Mouse (Mus musculus): ENCODE data around the gene Slc9a9. TPM values are rescaled to one million over a fixed set of nuclear protein-coding genes. Genes with fewer than 3 reads are reported as not detected.

Slc9a9 gene
- polyA plus RNA-seq, 2 experiments, result 3.7 to 5.1 TPM

- ATAC-seq (ENCODE audit: low FRiP score, low read depth) (no peak), DNase-seq (ENCODE audit: low spot score) (no peak)
- no peaks in the 10 kb centered on the region for H3K36me3 ChIP-seq (ENCODE audit: control insufficient read depth, insufficient read depth, low read length)
- no peaks in the 10 kb centered on the region for H3K27me3 ChIP-seq (ENCODE audit: control insufficient read depth, insufficient read depth, low read length)
- no peak overlapping the region for H3K4me2 ChIP-seq (replicated peaks; ENCODE audit: low read depth, low read length, severe bottlenecking)
- no peak for TF ChIP-seq POLR2A (IDR thresholded peaks at IDR 0.05; ENCODE audit: borderline replicate concordance, extremely low read depth, insufficient read depth, insufficient read length)
- no peak overlapping the region for H3K27ac ChIP-seq (replicated peaks; ENCODE audit: low read depth, low read length)
- no peak overlapping the region for H3K4me3 ChIP-seq (replicated peaks; ENCODE audit: low read length)
- H3K9me3 ChIP-seq (ENCODE audit: control insufficient read depth, low read length), result no peaks in the 10 kb centered on the region
- peaks cover 10% of the 10 kb centered on the region; the same call in 1 of the 2 replicates for H3K4me1 ChIP-seq (ENCODE audit: control insufficient read depth, insufficient read depth, low read length)
- WGBS, result 21% methylated on average over 5 of the region's 5 CpGs
- H3K9ac ChIP-seq (ENCODE audit: low read depth, low read length, severe bottlenecking), result no peak overlapping the region
Observed at GRCm38 (mm10) chr9:94815518-94815917, 145.8 kb downstream of the Slc9a9 start.

GRCm38 (mm10) chr9:94821268-94821667, 151.6 kb downstream of the Slc9a9 start:
- Histone ChIP-seq H3K9ac (ENCODE audit: low read depth, low read length, severe bottlenecking) (no peak overlapping the region), H3K27ac (replicated peaks; ENCODE audit: low read depth, low read length) (no peak overlapping the region), H3K9me3 (ENCODE audit: control insufficient read depth, low read length) (no peaks in the 10 kb centered on the region), H3K36me3 (ENCODE audit: control insufficient read depth, insufficient read depth, low read length) (no peaks in the 10 kb centered on the region), H3K4me1 (ENCODE audit: control insufficient read depth, insufficient read depth, low read length) (no peaks in the 10 kb centered on the region), H3K4me2 (replicated peaks; ENCODE audit: low read depth, low read length, severe bottlenecking) (no peak overlapping the region), H3K27me3 (ENCODE audit: control insufficient read depth, insufficient read depth, low read length) (no peaks in the 10 kb centered on the region), H3K4me3 (replicated peaks; ENCODE audit: low read length) (no peak overlapping the region)
- WGBS, result 87% methylated on average over 1 of the region's 1 CpGs
- TF ChIP-seq POLR2A (IDR thresholded peaks at IDR 0.05; ENCODE audit: borderline replicate concordance, extremely low read depth, insufficient read depth, insufficient read length), result no peak
- ATAC-seq (ENCODE audit: low FRiP score, low read depth), result no peak
- no peak for DNase-seq (ENCODE audit: low spot score)

GRCm38 (mm10) chr9:94833836-94834235, 164.1 kb downstream of the Slc9a9 start:
- Histone ChIP-seq H3K9me3 (ENCODE audit: control insufficient read depth, low read length) (no peaks in the 10 kb centered on the region), H3K27ac (replicated peaks; ENCODE audit: low read depth, low read length) (no peak overlapping the region), H3K4me1 (ENCODE audit: control insufficient read depth, insufficient read depth, low read length) (no peaks in the 10 kb centered on the region), H3K9ac (ENCODE audit: low read depth, low read length, severe bottlenecking) (no peak overlapping the region), H3K4me3 (replicated peaks; ENCODE audit: low read length) (no peak overlapping the region), H3K4me2 (replicated peaks; ENCODE audit: low read depth, low read length, severe bottlenecking) (no peak overlapping the region), H3K27me3 (ENCODE audit: control insufficient read depth, insufficient read depth, low read length) (no peaks in the 10 kb centered on the region), H3K36me3 (ENCODE audit: control insufficient read depth, insufficient read depth, low read length) (no peaks in the 10 kb centered on the region)
- 62% methylated on average over 1 of the region's 1 CpGs for WGBS
- no peak for ATAC-seq (ENCODE audit: low FRiP score, low read depth)
- no peak for TF ChIP-seq POLR2A (IDR thresholded peaks at IDR 0.05; ENCODE audit: borderline replicate concordance, extremely low read depth, insufficient read depth, insufficient read length)
- DNase-seq (ENCODE audit: low spot score), result no peak

- ATAC-seq (ENCODE audit: low FRiP score, low read depth) (no peak), DNase-seq (ENCODE audit: low spot score) (no peak)
- Histone ChIP-seq H3K27ac (replicated peaks; ENCODE audit: low read depth, low read length) (no peak overlapping the region), H3K4me3 (replicated peaks; ENCODE audit: low read length) (no peak overlapping the region), H3K4me2 (replicated peaks; ENCODE audit: low read depth, low read length, severe bottlenecking) (no peak overlapping the region), H3K4me1 (ENCODE audit: control insufficient read depth, insufficient read depth, low read length) (peaks cover 4% of the 10 kb centered on the region; the same call in 1 of the 2 replicates), H3K36me3 (ENCODE audit: control insufficient read depth, insufficient read depth, low read length) (no peaks in the 10 kb centered on the region), H3K9ac (ENCODE audit: low read depth, low read length, severe bottlenecking) (no peak overlapping the region), H3K9me3 (ENCODE audit: control insufficient read depth, low read length) (no peaks in the 10 kb centered on the region), H3K27me3 (ENCODE audit: control insufficient read depth, insufficient read depth, low read length) (no peaks in the 10 kb centered on the region)
- TF ChIP-seq POLR2A (IDR thresholded peaks at IDR 0.05; ENCODE audit: borderline replicate concordance, extremely low read depth, insufficient read depth, insufficient read length), result no peak
- 96% methylated on average over 15 of the region's 15 CpGs for WGBS
Observed at GRCm38 (mm10) chr9:94837384-94837783, 167.7 kb downstream of the Slc9a9 start.

GRCm38 (mm10) chr9:94838479-94839031, 168.8 kb downstream of the Slc9a9 start:
- H3K4me3 ChIP-seq (replicated peaks; ENCODE audit: low read length), result no peak overlapping the region
- H3K27me3 ChIP-seq (ENCODE audit: control insufficient read depth, insufficient read depth, low read length), result no peaks in the 10 kb centered on the region
- H3K4me2 ChIP-seq (replicated peaks; ENCODE audit: low read depth, low read length, severe bottlenecking), result no peak overlapping the region
- H3K4me1 ChIP-seq (ENCODE audit: control insufficient read depth, insufficient read depth, low read length), result peaks cover 4% of the 10 kb centered on the region; the same call in 1 of the 2 replicates
- TF ChIP-seq POLR2A (IDR thresholded peaks at IDR 0.05; ENCODE audit: borderline replicate concordance, extremely low read depth, insufficient read depth, insufficient read length), result no peak
- no peak for ATAC-seq (ENCODE audit: low FRiP score, low read depth)
- H3K27ac ChIP-seq (replicated peaks; ENCODE audit: low read depth, low read length), result no peak overlapping the region
- no peak overlapping the region for H3K9ac ChIP-seq (ENCODE audit: low read depth, low read length, severe bottlenecking)
- H3K9me3 ChIP-seq (ENCODE audit: control insufficient read depth, low read length), result no peaks in the 10 kb centered on the region
- WGBS, result 82% methylated on average over 8 of the region's 8 CpGs
- no peak for DNase-seq (ENCODE audit: low spot score)
- H3K36me3 ChIP-seq (ENCODE audit: control insufficient read depth, insufficient read depth, low read length), result no peaks in the 10 kb centered on the region
